Mouse (Mus musculus): ENCODE data around the gene Tanc1.

Tanc1 gene

GRCm38 (mm10) chr2:59679424-59680020, 67.7 kb downstream of the Tanc1 start:
- no peak for DNase-seq (ENCODE audit: low read depth in 2 of 2, low spot score in 2 of 2)

- DNase-seq (ENCODE audit: low read depth in 2 of 2, low spot score in 2 of 2): no peak
Measured at GRCm38 (mm10) chr2:59680736-59681135, 68.9 kb downstream of the Tanc1 start.

GRCm38 (mm10) chr2:59681181-59681580, 69.3 kb downstream of the Tanc1 start:
- DNase-seq (ENCODE audit: low read depth in 2 of 2, low spot score in 2 of 2): no peak

- no peak for DNase-seq (ENCODE audit: low read depth in 2 of 2, low spot score in 2 of 2)
Measured at GRCm38 (mm10) chr2:59684864-59685605, 73.2 kb downstream of the Tanc1 start.

GRCm38 (mm10) chr2:59685606-59685950, 73.7 kb downstream of the Tanc1 start:
- no peak for DNase-seq (ENCODE audit: low read depth in 2 of 2, low spot score in 2 of 2)

- no peak for DNase-seq (ENCODE audit: low read depth in 2 of 2, low spot score in 2 of 2)
Measured at GRCm38 (mm10) chr2:59688261-59689104, 76.6 kb downstream of the Tanc1 start.

- no peak for DNase-seq (ENCODE audit: low read depth in 2 of 2, low spot score in 2 of 2)
Measured at GRCm38 (mm10) chr2:59691112-59691511, 79.3 kb downstream of the Tanc1 start.

- no peak for DNase-seq (ENCODE audit: low read depth in 2 of 2, low spot score in 2 of 2)
Measured at GRCm38 (mm10) chr2:59693473-59693872, 81.6 kb downstream of the Tanc1 start.

GRCm38 (mm10) chr2:59697123-59697522, 85.3 kb downstream of the Tanc1 start:
- no peak for DNase-seq (ENCODE audit: low read depth in 2 of 2, low spot score in 2 of 2)

- no peak for DNase-seq (ENCODE audit: low read depth in 2 of 2, low spot score in 2 of 2)
Measured at GRCm38 (mm10) chr2:59697722-59698634, 86.1 kb downstream of the Tanc1 start.

GRCm38 (mm10) chr2:59698635-59699300, 86.9 kb downstream of the Tanc1 start:
- no peak for DNase-seq (ENCODE audit: low read depth in 2 of 2, low spot score in 2 of 2)

- no peak for DNase-seq (ENCODE audit: low read depth in 2 of 2, low spot score in 2 of 2)
Measured at GRCm38 (mm10) chr2:59699893-59700292, 88.1 kb downstream of the Tanc1 start.

- no peak for DNase-seq (ENCODE audit: low read depth in 2 of 2, low spot score in 2 of 2)
Measured at GRCm38 (mm10) chr2:59705221-59705620, 93.4 kb downstream of the Tanc1 start.

- DNase-seq (ENCODE audit: low read depth in 2 of 2, low spot score in 2 of 2): no peak
Measured at GRCm38 (mm10) chr2:59706806-59707205, 95.0 kb downstream of the Tanc1 start.

GRCm38 (mm10) chr2:59707922-59708706, 96.3 kb downstream of the Tanc1 start:
- DNase-seq (ENCODE audit: low read depth in 2 of 2, low spot score in 2 of 2): no peak

- no peak for DNase-seq (ENCODE audit: low read depth in 2 of 2, low spot score in 2 of 2)
Measured at GRCm38 (mm10) chr2:59710771-59711170, 98.9 kb downstream of the Tanc1 start.

- no peak for DNase-seq (ENCODE audit: low read depth in 2 of 2, low spot score in 2 of 2)
Measured at GRCm38 (mm10) chr2:59711992-59712391, 100.2 kb downstream of the Tanc1 start.

GRCm38 (mm10) chr2:59712484-59712883, 100.6 kb downstream of the Tanc1 start:
- no peak for DNase-seq (ENCODE audit: low read depth in 2 of 2, low spot score in 2 of 2)

Measured in CD8-positive naive resting alpha-beta T cell, adult 2 months (primary cell).